7 mouse cellular contexts compared by ENCODE assay signal in the genomic region with DNA sequence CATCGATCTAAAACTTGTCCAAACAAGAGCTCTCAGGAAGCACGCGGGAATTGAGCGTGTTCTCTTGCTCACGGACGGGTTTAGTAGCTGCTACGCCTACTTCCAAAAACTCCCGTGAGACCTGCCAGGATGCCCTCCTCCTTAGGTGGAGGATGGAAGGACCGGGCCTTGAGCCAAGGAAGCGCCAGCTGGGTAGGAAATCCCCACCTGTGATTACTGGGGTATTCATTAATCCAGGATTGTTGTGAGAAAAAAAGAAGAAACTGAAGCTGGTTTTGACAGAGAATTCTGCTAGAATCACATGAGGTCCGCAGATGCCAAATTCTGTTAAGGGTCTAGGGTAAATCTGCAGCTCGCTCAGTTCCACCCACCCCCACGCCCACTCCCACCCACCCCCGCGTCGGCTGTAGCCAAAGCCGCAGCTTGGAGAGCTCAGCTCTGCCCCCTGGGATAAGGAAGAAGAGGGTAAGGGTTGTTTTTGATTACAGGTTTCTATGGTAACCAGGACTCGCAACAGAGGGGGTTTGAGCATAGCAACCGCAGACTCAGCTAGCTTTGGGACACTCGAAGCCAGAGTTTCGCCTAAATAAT. TPM values are rescaled to one million over a fixed set of nuclear protein-coding genes. Genes with fewer than 3 reads are reported as not detected.
DNase-seq lines count a peak whose midpoint lies in the region; ATAC-seq and TF ChIP-seq lines count a peak whose summit lies in the region.

No protein-coding gene starts in this region.

- TF ChIP-seq POLR2A in liver, adult 2 months (IDR thresholded peaks at IDR 0.05; ENCODE audit: extremely low read depth, insufficient read depth, low read length), result no peak

- H3K4me2 ChIP-seq in kidney, embryonic 14.5 days (replicated peaks; ENCODE audit: low read depth, low read length), result peak overlapping the region; percentile 52

- H3K27me3 ChIP-seq in heart, embryonic 10.5 days (ENCODE audit: insufficient read depth, poor library complexity, severe bottlenecking), result peaks cover 23% of the 10 kb centered on the region
- H3K27me3 ChIP-seq in kidney, embryonic 14.5 days (ENCODE audit: control insufficient read depth, insufficient read depth, low read length), result 0 out of 2 replicates have a peak, but pooled peaks cover 3% of the 10 kb centered on the region
- H3K27me3 ChIP-seq in liver, adult 2 months (ENCODE audit: control insufficient read depth, insufficient read depth, low read length), result no peaks in the 10 kb centered on the region

- no peak overlapping the region for H3K27ac ChIP-seq in heart, embryonic 10.5 days
- H3K27ac ChIP-seq in kidney, embryonic 14.5 days (ENCODE audit: low read depth, low read length), result no peak overlapping the region
- peak overlapping the region; percentile 50 for H3K27ac ChIP-seq in liver, adult 2 months (replicated peaks; ENCODE audit: insufficient read depth, low read depth, low read length)

- TF ChIP-seq CTCF in liver, adult 2 months (IDR thresholded peaks at IDR 0.05; ENCODE audit: low read depth, low read length), result peak; percentile 33; the same call in 1 of the 2 replicates

- no peaks in the 10 kb centered on the region for H3K36me3 ChIP-seq in heart, embryonic 10.5 days
- no peaks in the 10 kb centered on the region for H3K36me3 ChIP-seq in kidney, embryonic 14.5 days (ENCODE audit: control insufficient read depth, insufficient read depth, low read length)
- no peaks in the 10 kb centered on the region for H3K36me3 ChIP-seq in liver, adult 2 months (ENCODE audit: control insufficient read depth, insufficient read depth, low read length)

- H3K4me3 ChIP-seq in heart, embryonic 10.5 days, result peak overlapping the region; percentile 53
- peak overlapping the region; percentile 23 for H3K4me3 ChIP-seq in kidney, embryonic 14.5 days (ENCODE audit: low read length)
- peak overlapping the region; percentile 27 for H3K4me3 ChIP-seq in liver, adult 2 months (ENCODE audit: insufficient read depth, low read depth, low read length)

- peak; percentile 77 for ATAC-seq in kidney, embryonic 14.5 days (ENCODE audit: low FRiP score, low TSS enrichment)

- H3K79me2 ChIP-seq in liver, adult 2 months (ENCODE audit: control insufficient read depth, insufficient read depth, low read length), result no peaks in the 10 kb centered on the region

- no peaks in the 10 kb centered on the region for H3K9me3 ChIP-seq in heart, embryonic 10.5 days
- no peaks in the 10 kb centered on the region for H3K9me3 ChIP-seq in kidney, embryonic 14.5 days (ENCODE audit: control insufficient read depth, low read length)

- WGBS in heart, embryonic 10.5 days, result 2% methylated on average over 21 of the region's 21 CpGs
- WGBS in kidney, embryonic 14.5 days, result 2% methylated on average over 21 of the region's 21 CpGs
- 1% methylated on average over 21 of the region's 21 CpGs for WGBS in liver, adult 2 months

- peak; percentile 49 for DNase-seq in ZHBTc4 (ENCODE audit: low read depth, low spot score)
- peak; percentile 63 to 74 for DNase-seq in cerebellum, postnatal 25 days
- no peak for DNase-seq in heart, embryonic 10.5 days (ENCODE audit: low spot score)
- DNase-seq in liver, adult 2 months (ENCODE audit: extremely low read depth, low read depth, low spot score), result peak; percentile 80
- DNase-seq in naive thymus-derived CD4-positive, alpha-beta T cell, adult 2 months (ENCODE audit: low read depth), result peak; percentile 4
- no peak for DNase-seq in c-Kit-positive CD71-positive TER-119-positive erythroid progenitor cells, embryonic 14.5 days (ENCODE audit: low spot score)

- H3K4me1 ChIP-seq in heart, embryonic 10.5 days, result peaks cover 16% of the 10 kb centered on the region
- H3K4me1 ChIP-seq in kidney, embryonic 14.5 days (ENCODE audit: control insufficient read depth, insufficient read depth, low read length), result peaks cover 10% of the 10 kb centered on the region; the same call in 1 of the 2 replicates
- H3K4me1 ChIP-seq in liver, adult 2 months (ENCODE audit: control insufficient read depth, insufficient read depth, low read length), result peaks cover 29% of the 10 kb centered on the region

- H3K9ac ChIP-seq in kidney, embryonic 14.5 days (ENCODE audit: low read depth, low read length), result peak overlapping the region; percentile 18; the same call in 1 of the 2 replicates
- peak overlapping the region; percentile 54 for H3K9ac ChIP-seq in liver, adult 2 months (ENCODE audit: low read depth, low read length)

RNA-seq across cellular contexts. Expression of a gene that starts 30.0 kb away (rescaled TPM):
- 17.5 and 29.3 TPM in 2 replicates for polyA plus RNA-seq in heart, embryonic 10.5 days (2016; fragmentation: Nextera tagmentation; extraction: Ambion mirVana)
- polyA plus RNA-seq in kidney, embryonic 14.5 days (2014; fragmentation: Nextera tagmentation; extraction: Ambion mirVana), result 30.8 and 39.3 TPM in 2 replicates
- total RNA-seq in liver, adult 2 months (2014; rRNA removed), result 24.9 and 26.4 TPM in 2 replicates
- polyA plus RNA-seq in liver, adult 2 months (2012; rRNA removed), result 7.3 and 8.5 TPM in 2 replicates

RNA-seq across cellular contexts. Expression of a gene that starts 32.7 kb away (rescaled TPM):
- 0.14 and 2.7 TPM in 2 replicates for polyA plus RNA-seq in heart, embryonic 10.5 days (2016; fragmentation: Nextera tagmentation; extraction: Ambion mirVana)
- polyA plus RNA-seq in kidney, embryonic 14.5 days (2014; fragmentation: Nextera tagmentation; extraction: Ambion mirVana), result 0.92 and 1.5 TPM in 2 replicates
- 177 and 199 TPM in 2 replicates for total RNA-seq in liver, adult 2 months (2014; rRNA removed)
- 349 and 390 TPM in 2 replicates for polyA plus RNA-seq in liver, adult 2 months (2012; rRNA removed)

Comparison
In these comparisons a context has a peak if more than half of its experiments do, and no peak if none do; other contexts are left out.
1. DNase-seq: peak in ZHBTc4 (single experiment), cerebellum, postnatal 25 days (2 of 2), liver, adult 2 months (single experiment) and naive thymus-derived CD4-positive, alpha-beta T cell, adult 2 months (single experiment); none in heart, embryonic 10.5 days (single experiment) and c-Kit-positive CD71-positive TER-119-positive erythroid progenitor cells, embryonic 14.5 days (single experiment).
2. RNA of a gene that starts 32.7 kb away (polyA plus RNA-seq): 349 to 390 TPM in liver, adult 2 months; 0.14 to 2.7 TPM in heart, embryonic 10.5 days and 0.92 to 1.5 TPM in kidney, embryonic 14.5 days; every median in the first group is over 10 times any median in the second.
3. Peak in every context shown above with its lines, with median percentiles within 50 percentile points of each other: H3K4me3 ChIP-seq.